Mouse (Mus musculus) frontal cortex, adult 2 months (tissue): ENCODE results near the gene Prss36. TPM values are rescaled to one million over a fixed set of nuclear protein-coding genes. Genes with fewer than 3 reads are reported as not detected.

ENCODE experiments used
- DNase-seq, 2 experiments: peaks; one replicate each; pipeline ENCODE4 v3.0.0; 2022; ENCODE audit warnings: low spot score in 1 of 2; ENCODE audit errors: extremely low spot score in 1 of 2
- polyA plus RNA-seq: library from polyadenylated mRNA; depleted of rRNA; stranded (reverse); fragments of >200 nt; gene quantifications from 2 replicates; pipeline ENCODE4 v1.2.3, GENCODE M21; 2012

Gene Prss36
- polyA plus RNA-seq, 1 experiment = 14.0 TPM

DNA sequence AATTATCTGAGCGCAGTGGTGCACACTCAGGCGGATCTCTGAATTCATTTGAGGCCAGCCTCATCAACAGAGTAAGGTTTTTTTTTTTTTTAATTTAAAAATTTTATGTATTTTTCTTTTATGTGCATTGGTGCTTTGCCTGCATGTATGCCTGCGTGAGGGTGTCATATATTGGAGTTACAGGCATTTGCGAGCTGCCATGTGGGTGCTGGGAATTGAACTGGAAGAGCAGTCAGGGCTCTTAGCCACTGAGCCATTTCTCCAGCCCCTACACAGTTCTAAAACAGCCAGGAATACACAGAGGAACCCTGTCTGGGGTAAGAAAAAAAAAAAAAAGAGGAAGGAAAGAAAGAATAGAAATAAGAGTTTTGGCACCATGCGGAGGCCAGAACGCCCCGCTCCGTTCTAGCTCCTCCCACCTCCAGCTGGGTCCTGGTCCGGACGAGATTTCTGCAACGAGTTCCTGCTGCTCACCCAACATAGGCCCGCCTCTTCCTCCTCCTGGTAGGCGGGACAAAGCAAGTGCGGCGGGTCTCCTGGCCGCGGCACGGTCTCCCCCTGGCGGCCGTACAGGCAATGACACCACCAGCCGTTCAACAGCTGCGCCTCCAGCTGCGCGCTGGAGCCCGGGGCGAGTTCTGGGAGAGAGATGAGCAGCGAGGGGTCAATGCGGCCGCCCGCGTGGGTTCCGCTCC is 11.3 kb downstream of the Prss36 start:
- peak; percentile 88 to 97 for DNase-seq

DNA sequence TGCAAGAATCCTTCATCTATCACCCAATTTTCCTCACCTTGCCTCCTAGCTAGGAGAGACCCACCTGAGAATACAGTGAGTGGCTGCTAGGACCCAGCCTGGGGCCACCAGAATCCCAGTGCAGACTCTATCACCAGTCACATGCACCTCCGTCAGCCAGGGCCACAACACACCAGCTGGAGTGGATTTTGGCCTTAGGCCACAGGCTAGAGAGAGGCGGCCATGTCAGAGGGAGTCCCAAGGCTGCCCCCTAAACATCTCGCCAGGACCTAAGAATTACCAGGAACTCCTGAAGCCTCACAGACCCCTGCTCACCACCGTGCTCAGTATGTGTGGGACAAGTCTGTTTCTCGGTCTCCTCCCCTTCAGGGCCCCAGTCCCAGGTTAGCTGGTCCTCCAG is 12.4 kb downstream of the Prss36 start:
- no peak for DNase-seq

DNA sequence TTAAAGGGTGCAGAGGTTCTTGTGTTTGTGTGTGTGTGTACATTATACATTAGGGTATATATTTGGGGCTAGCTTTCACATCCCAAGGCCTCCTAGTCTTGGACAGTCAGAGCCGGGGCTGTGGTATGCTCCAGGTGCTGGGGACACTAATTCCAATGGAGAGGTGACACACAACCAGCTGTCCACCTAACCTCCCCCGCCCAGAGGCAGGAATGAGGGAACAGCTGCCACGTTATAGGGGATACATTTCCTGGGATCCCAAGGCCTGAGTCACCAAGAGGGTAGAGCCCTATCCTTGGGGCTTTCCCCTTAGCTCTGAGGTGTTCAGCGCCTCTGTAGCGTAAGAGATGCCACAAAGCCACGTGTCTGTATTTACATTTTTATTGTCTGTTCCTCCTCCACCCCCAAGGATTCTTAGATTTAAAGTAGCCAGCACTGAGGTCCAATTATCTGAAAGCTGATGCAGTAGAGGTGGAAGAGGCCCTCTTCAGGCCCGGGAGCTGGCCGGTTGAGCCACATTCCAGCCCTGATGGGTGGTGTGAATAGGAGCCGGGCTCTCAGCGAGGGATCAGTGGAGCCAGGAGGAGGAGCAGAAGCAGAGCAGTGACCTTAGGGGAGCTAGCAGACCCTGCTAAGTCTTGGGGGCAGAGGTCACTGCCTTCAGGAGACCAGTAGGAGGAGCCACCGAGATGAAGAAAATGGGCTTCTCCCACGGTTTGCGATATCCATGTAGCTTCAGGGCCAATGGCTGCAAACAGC is 14.1 kb downstream of the Prss36 start:
- DNase-seq = no peak

DNA sequence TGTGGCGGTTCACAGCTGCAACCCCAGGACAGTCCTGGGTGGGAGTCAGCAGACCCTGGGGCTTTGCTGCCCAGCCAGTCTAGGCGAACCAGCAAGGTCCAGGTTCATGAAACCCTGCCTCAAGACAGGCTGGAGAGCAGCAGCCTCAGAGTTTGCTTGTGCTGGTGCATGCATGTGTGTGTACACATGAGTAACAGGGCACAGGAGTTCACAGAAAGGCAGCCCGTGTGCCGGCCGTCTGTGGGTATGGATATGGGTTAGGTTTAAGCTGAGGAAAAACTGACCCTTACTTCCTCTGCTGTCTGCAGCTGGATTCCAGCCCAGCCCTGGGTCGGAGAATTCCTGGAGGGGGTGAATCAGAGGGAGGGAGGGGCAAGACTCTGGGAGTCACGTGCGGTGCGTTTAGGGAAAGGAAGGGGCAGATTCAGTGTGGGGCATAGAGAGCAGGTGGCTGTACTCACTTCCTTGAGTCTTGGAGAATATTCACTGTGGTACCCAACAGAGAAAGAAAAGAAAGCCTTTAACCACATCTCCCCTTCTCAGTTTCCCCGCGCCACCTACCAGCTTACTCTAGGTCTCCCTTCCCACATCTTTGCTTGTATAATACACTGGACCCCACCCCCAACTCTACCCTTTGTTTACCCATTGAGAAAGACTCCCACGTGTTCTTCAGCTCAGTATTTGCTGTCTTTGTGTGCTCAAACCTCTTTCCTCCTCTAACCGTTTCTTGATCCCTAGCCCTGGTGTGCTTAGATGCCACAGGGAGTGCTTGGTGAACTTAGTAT is 15.0 kb downstream of the Prss36 start:
- no peak for DNase-seq

DNA sequence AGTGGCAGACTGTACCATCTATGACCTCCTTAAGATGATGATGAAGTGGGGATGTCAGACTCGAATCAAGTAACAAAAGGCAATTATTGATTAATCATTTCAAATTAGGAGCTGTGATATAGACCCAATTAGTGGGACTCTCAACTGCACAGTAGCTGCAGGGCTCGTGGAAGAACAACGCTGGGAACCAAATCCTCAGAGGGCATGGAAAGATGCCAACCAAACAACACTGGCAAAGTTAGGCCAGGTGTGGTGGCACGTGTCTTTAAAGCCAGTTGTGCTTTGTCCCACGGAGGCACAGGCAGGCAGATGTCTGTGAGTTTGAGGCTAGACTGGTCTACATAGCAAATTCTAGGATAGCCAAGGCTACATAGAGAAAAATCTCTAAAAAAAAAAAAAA is 15.9 kb downstream of the Prss36 start:
- DNase-seq = no peak

DNA sequence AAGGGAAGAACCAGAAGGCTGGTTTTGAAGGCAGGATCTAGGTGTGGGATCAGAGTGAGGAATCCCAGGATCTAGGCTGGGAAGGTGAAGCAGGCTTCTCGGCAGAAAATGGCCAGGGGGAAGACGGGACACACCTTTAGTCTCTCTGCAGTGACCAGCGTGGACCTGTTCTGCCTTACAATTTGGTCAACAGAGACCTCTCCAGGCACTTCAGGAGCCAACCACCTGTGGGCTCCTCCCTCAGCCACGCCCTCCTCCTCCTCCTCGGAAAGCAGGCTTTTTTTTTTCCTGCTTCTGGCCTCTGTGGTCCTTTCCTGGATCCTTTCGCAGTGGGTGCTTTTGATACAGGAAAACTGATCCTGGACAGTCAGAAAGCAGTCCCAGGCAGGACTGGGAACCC is 16.6 kb downstream of the Prss36 start, which contains the start of gene Prss8:
Prss8 (minus strand) TSS at position 182 of the 400 bp plus-strand sequence.
- no peak for DNase-seq

DNA sequence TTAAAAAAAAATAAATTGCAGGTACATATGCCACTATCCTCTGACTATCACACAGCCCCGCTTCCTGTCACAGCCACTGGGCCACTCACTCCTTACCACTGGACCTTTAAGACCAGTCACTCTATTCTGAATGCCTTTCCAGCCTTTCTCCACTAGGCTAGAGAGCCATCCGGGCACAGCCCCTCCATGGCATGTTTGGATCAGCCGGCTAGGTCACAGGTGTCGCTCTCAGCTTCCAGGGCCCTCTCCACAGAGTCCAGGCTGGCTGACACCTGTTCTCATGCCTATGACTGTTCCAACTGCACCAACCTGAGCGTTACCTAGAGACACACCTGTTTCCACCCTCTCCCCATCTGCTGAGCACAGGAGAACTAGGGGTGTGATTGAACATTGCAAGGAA is 17.9 kb downstream of the Prss36 start:
- DNase-seq = no peak

DNA sequence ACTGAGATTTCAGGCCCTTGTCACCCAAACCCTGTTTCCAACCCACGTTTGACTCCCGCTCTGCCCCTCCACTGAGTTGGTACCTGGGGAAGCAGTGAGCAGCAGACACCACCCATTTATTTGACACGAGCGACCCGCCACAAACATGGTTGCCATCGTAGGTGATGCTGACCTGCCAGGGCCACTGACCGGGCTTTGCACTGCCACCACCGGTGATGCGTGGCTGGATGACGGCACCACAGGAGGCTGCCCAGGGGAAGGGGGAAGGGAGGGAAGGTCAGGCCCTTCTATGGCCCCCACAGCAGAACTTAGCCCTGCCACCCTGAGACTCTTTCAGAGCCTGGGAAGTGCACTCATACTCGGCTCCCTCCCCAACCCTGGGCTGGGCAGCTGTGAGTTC is 18.8 kb downstream of the Prss36 start:
- DNase-seq = no peak

DNA sequence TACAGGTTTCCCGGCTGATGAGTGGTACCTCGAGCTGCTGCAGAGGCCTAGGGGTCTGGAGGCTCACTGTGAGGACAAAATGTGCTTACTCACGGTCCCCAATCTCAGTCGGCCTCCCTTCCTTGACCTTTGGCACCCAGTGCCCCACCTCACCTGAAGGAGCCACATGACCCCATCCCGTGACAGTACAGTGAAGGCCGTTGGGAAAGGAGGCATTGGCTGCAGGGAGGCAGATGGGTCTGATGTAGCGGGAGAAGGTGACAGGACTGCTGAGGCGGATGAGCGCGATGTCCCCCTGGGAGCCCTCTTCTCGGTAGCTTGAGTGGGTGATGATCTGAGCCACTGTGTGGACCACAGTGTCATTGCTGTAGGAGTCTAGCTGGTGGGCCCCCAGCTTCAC is 19.7 kb downstream of the Prss36 start:
- no peak for DNase-seq

DNA sequence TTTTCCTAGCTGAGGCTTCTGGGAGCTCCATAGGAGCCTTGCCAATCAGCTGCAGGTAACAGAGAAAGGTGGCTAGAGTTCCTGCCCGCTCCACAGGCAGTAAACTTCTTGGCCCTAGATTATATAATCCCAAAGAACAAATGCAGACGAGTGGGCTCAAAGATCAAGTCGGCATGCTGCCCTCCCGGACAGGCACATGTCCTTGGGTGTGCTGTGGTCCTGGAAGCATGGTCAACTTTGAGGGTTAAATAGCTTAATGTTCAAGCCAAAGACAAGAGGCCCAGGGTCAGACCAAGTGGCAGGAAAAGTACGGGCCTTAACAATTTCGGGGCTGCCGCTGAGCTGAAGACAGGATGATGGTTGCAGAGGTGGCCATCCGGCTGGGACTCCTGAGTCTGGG is 20.5 kb downstream of the Prss36 start:
- DNase-seq = no peak

DNA sequence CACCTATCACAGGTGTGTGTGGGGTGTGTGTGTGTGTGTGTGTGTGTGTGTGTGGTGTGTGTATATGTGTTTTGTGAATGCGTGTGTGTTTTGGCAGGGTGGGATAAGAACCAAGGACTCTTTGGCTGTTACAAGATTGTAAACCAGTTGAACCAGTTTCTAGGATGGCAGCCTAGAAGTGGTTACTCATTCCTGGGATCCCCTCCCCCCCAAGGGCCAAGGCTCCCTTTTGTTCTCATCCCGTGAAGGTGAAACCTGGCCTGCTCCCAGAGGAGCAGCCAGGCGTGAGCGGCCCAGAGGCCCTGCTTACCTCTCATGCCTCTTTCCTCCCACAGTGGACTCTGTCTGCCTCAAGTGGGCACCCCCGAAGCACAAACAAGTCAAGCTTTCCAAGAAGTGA is 21.3 kb downstream of the Prss36 start:
- DNase-seq = no peak

DNA sequence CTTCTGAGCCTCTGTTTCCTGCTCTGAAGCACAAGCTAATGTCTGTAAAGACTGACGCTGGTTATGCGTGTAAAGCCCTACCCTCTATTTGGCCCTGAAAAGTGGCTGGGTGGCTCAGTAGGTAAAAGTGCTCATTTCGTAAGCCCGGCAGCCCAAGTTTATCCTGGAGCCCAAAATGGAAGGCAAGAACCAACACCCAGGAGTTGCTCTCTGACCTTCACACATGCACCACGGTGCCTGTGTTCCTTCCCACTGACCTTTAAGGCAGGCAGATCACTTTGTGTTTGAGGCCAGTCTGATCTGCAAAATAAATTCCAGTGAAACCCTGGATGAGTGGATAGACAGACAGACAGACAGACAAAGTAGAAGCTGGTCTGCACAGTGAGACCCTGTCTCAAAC is 22.8 kb downstream of the Prss36 start:
- DNase-seq = no peak

DNA sequence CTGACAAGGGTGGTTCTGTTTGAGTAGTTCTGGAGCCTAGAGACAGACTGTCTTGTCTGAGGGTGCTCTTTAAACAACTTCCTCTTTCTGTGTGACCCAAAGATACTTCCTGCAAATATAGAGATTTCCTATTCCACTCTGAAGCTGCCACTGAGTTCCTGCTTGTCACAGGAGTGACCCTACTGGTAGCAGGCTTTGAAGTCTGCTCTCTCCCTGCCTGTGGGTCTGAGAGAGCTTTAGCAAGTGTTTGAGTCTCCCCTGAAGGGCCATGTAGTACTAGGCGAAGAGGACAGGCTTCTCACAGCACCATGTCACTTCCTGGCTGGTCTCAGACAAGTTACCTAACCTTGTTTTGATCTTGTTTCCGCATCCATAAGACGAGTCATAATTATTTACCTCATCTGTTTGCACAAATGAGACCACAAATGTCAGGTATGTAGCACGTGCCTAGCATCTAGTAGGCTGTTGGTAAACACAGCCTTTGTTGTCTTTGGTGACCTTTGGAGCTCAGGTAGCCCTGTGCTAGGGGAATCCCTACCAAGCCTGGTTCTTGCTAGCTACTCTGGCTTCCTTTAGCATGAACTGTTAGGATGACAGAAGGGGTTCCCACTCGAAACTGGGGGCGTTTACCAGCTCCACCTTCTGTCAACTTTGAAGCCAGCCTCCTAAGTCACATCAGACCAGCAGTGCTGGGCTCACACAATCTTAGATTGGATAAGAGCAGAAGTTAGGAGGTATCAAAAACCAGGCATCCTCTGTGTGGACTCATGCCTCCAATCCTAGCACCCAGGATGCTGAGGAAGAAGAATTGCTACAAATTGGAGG is 23.9 kb downstream of the Prss36 start:
- peak in 1 of 2 experiments; percentile 45 for DNase-seq

DNA sequence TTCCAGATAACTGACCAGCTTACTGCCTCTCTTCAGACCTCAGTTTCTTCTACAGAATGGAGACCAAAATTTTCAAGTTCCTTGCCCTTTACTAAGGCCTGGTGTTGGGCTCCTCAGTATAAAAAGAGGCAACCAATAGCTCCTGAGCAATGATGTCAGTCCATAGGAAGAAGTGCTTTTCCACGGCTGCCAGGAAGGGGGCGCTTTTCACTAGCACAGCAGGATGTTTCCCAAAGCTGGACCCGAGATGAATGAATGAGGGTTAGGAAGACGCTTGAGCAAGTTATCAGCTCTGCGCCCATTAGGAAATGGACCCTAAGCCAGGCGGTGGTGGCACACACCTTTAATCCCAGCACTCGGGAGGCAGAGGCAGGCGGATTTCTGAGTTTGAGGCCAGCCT is 25.0 kb downstream of the Prss36 start:
- DNase-seq = peak in 1 of 2 experiments; percentile 35

DNA sequence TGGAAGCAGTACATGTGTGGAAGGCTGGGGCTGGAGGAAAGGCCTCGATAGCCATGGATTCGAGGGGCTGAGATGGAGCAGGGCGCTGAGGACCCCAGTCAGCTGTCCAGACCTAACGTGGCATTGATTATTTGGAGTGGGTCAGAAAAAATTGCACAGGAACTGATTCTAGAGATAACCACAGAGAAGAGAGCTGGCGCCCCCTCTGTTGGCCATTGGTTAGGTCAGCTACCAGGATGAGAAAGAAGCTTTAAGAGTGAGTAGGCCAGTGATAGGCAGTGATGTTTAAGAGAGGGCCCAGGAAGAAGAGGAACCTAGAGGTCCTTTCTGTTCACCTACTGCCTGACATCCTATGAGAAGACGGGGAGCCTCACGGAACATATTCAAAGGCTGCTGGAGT is 27.2 kb downstream of the Prss36 start:
- DNase-seq = no peak

DNA sequence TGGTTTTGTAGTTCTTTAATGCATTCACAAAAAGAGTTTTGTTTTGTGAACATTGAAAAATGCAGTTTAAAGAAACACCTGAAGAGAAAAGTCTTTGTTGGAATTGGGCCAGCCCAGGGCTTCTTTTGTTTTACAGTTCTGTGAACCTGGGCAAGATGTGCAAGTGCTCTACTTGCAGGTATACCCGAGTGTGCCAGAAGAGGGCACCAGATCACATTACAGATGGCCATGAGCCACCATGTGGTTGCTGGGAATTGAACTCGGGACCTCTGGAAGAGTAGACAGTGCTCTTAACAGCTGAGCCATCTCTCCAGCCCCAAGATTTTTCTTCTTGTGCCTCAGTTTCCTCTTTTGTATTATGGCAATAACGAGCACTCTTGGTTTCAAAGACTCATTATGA is 28.3 kb downstream of the Prss36 start:
- DNase-seq = peak in 1 of 2 experiments; percentile 39

DNA sequence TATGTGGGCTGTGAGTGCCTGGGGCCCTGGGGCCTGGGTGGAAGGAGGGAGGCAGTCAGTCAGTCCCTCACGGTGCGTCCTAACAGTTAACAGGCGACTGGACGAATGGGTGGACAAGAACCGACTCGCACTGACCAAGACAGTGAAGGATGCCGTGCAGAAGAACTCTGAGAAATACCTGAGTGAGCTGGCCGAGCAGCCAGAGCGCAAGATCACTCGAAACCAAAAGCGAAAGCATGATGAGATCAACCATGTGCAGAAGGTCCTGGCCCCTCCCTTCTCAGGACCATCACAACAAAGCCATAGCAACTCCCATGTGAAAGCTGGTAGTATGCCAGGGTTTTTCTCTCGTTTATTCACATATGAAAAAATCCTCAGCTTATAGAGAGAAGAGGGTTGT is 31.2 kb downstream of the Prss36 start:
- no peak for DNase-seq

DNA sequence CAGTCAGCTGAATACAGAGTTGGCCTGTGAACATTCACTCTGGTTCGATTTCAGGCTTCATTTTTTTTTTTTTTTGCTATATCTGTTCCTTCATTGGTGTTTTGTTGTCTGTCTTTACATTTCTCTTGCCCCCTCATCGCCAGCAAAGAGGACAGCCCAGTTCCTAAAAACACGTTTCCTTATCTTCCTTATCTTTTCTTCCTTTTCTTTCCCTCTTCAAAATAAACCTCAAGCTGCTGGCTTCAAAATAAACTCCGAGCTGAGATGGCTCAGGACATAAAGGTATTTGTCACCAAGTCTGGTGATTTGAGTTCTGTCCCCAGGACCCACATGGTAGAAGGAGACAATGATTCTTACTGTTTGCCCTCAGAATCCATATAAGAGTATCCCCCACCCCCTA is 33.6 kb downstream of the Prss36 start:
- DNase-seq = no peak

DNA sequence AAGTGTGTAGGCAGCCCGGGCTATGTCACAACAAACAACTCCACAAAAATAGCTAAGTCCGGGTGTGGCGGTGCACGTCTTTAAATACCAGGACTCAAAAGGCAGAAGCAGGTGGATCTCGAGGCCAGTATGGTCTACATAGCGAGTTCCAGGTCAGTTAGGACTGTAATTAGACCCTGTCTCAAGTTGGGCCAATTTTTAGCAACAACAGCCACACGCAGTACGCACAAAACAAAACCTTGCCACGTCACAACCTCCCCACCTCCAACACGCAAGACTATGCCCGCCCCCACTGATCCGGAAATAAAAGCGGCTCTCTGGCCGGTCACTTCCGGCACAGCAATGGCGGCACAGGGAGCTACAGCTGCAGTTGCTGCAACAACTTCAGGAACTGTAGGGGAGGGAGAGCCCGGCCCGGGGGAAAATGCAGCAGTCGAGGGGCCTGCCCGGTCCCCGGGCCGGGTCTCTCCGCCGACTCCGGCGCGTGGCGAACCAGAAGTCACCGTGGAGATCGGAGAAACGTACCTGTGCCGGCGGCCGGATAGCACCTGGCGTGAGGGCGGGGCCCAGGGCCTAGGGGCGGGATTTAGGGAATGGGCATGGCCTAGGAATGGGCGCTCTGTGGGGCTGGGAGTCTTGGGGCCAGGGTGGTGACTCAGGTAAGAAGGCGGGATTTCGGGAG is 34.2 kb downstream of the Prss36 start, which contains the start of gene Kat8:
Kat8 (plus strand) TSS at position 327 of the 682 bp plus-strand sequence.
- DNase-seq = peak; percentile 83 to 87

DNA sequence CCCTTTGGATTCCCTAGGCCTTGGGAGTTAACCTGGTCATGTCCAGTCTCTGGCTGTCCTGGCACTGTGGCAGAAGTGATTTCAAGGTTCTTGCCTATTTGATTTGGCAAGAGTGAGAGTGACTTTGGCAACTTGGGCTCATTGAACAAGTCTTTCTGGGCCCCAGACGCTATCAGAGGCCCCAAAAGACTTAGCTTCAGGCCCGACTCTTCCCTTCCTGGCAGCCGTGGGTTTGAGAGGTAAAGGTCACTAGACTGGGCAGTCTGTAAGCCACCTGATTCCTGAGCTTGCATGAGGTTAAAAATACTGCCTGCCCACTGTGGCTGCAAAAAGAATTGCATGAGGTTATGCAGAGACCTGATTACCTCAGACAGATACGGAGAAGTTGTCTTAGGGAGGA is 37.9 kb downstream of the Prss36 start:
- DNase-seq = no peak
